In genomic region chr4:57883520-57884421, GRCm38 (mm10) we compare ENCODE assay signal across 9 mouse cellular contexts. TPM values are rescaled to one million over a fixed set of nuclear protein-coding genes. Genes with fewer than 3 reads are reported as not detected.
DNase-seq lines count a peak whose midpoint lies in the region; ATAC-seq lines count a peak whose summit lies in the region.
"Had no signal": no experiment of that assay in that cellular context is flagged by ENCODE, and none has a peak within 500 bp of the region (broad histone marks: within the 10 kb centered on the region; RNA-seq: fewer than 3 reads in every experiment).

No protein-coding gene starts in this region.

- H3K9me3 ChIP-seq in hindbrain, embryonic 14.5 days (ENCODE audit: control insufficient read depth, low read length): no peaks in the 10 kb centered on the region
- no peaks in the 10 kb centered on the region for H3K9me3 ChIP-seq in hindbrain, embryonic 11.5 days (ENCODE audit: control insufficient read depth, low read length)

- no peaks in the 10 kb centered on the region for H3K27me3 ChIP-seq in hindbrain, embryonic 14.5 days (ENCODE audit: control insufficient read depth, insufficient read depth, low read length)
- no peaks in the 10 kb centered on the region for H3K27me3 ChIP-seq in hindbrain, embryonic 11.5 days (ENCODE audit: control insufficient read depth, insufficient read depth, low read length)
- H3K27me3 ChIP-seq: Patski had no signal

- no peak overlapping the region for H3K9ac ChIP-seq in hindbrain, embryonic 14.5 days
- H3K9ac ChIP-seq in hindbrain, embryonic 11.5 days (ENCODE audit: low read depth, low read length): no peak overlapping the region

- peak; percentile 25 for DNase-seq in hindbrain, embryonic 14.5 days (ENCODE audit: low spot score)
- DNase-seq in hindbrain, embryonic 11.5 days (ENCODE audit: low spot score): no peak
- DNase-seq in 3T3-L1 (ENCODE audit: low read depth, low spot score) (peak; percentile 66), adipocyte (ENCODE audit: low spot score) (peak; percentile 29)
- DNase-seq in heart, postnatal 4 days: peak; percentile 67
- DNase-seq in cerebellum, adult 8-10 months: no peak
- no peak for DNase-seq in left cerebral cortex, adult 9 months (ENCODE audit: low spot score in 2 of 2)
- DNase-seq in cerebellum, adult 9-11 months: no peak

- H3K27ac ChIP-seq in hindbrain, embryonic 14.5 days: no peak overlapping the region
- H3K27ac ChIP-seq in hindbrain, embryonic 11.5 days (ENCODE audit: low read depth, low read length): no peak overlapping the region

- ATAC-seq in hindbrain, embryonic 14.5 days (ENCODE audit: low FRiP score): no peak
- ATAC-seq in hindbrain, embryonic 11.5 days (ENCODE audit: low FRiP score): no peak
- ATAC-seq: Patski had no signal

- no peaks in the 10 kb centered on the region for H3K36me3 ChIP-seq in hindbrain, embryonic 14.5 days (replicated peaks; ENCODE audit: control insufficient read depth, insufficient read depth)
- no peaks in the 10 kb centered on the region for H3K36me3 ChIP-seq in hindbrain, embryonic 11.5 days (ENCODE audit: control insufficient read depth, insufficient read depth, low read length)

- H3K4me2 ChIP-seq in hindbrain, embryonic 14.5 days (replicated peaks): no peak overlapping the region
- no peak overlapping the region for H3K4me2 ChIP-seq in hindbrain, embryonic 11.5 days (replicated peaks; ENCODE audit: low read depth, low read length)

- 72% methylated on average over 7 of the region's 7 CpGs for WGBS in hindbrain, embryonic 14.5 days
- 86% methylated on average over 7 of the region's 7 CpGs for WGBS in hindbrain, embryonic 11.5 days

- H3K4me1 ChIP-seq in hindbrain, embryonic 14.5 days (replicated peaks; ENCODE audit: control insufficient read depth, insufficient read depth, low read length): 0 out of 2 replicates have a peak, but pooled peaks cover 3% of the 10 kb centered on the region
- no peaks in the 10 kb centered on the region; the same call in 1 of the 2 replicates for H3K4me1 ChIP-seq in hindbrain, embryonic 11.5 days (replicated peaks; ENCODE audit: control insufficient read depth, insufficient read depth, low read length)

- H3K4me3 ChIP-seq in hindbrain, embryonic 14.5 days (replicated peaks; ENCODE audit: low read length): no peak overlapping the region
- H3K4me3 ChIP-seq in hindbrain, embryonic 11.5 days (ENCODE audit: low read depth, low read length): no peak overlapping the region

RNA-seq across cellular contexts. Expression of gene D630039A03Rik, which starts 32.3 kb away (rescaled TPM):
- 0.07 and 0.21 TPM in 2 replicates for polyA plus RNA-seq in hindbrain, embryonic 14.5 days (2014; fragmentation: Nextera tagmentation; extraction: Ambion mirVana)
- polyA plus RNA-seq in hindbrain, embryonic 11.5 days (2014; fragmentation: Nextera tagmentation; extraction: Ambion mirVana): 0.13 and 0.31 TPM in 2 replicates
- total RNA-seq in heart, postnatal 4 days (2021): not detected

Comparison
In these comparisons a context has a peak if more than half of its experiments do, and no peak if none do; other contexts are left out.
1. DNase-seq: peak in hindbrain, embryonic 14.5 days (single experiment), 3T3-L1 (single experiment), adipocyte (single experiment) and heart, postnatal 4 days (single experiment); none in hindbrain, embryonic 11.5 days (single experiment), cerebellum, adult 8-10 months (single experiment), left cerebral cortex, adult 9 months (0 of 2) and cerebellum, adult 9-11 months (single experiment).